Mouse (Mus musculus) layer of hippocampus, adult 6 months (tissue): ENCODE results near the gene Olfr718-ps1. TPM values are rescaled to one million over a fixed set of nuclear protein-coding genes. Genes with fewer than 3 reads are reported as not detected.

Experiments
- long read RNA-seq, 2 experiments: library from polyadenylated mRNA; unstranded; transcript quantifications; one replicate each; pipeline ENCODE4 v2.0.0; 2019 to 2020
- microRNA-seq: library from miRNA; unstranded; fragments of <30 nt; microRNA quantifications from one replicate; pipeline ENCODE4 v1.2.0, GENCODE M21; 2020
- polyA plus RNA-seq: library from polyadenylated mRNA; unstranded; fragments of <200 nt; fragmentation: Nextera tagmentation; gene quantifications from 2 replicates; pipeline ENCODE4 v1.2.3, GENCODE M21; 2021

The Olfr718-ps1 gene
- not detected in 2 replicates for polyA plus RNA-seq
- long read RNA-seq, experiment 1, result 0 reads
- long read RNA-seq, experiment 2, result 0 reads

DNA sequence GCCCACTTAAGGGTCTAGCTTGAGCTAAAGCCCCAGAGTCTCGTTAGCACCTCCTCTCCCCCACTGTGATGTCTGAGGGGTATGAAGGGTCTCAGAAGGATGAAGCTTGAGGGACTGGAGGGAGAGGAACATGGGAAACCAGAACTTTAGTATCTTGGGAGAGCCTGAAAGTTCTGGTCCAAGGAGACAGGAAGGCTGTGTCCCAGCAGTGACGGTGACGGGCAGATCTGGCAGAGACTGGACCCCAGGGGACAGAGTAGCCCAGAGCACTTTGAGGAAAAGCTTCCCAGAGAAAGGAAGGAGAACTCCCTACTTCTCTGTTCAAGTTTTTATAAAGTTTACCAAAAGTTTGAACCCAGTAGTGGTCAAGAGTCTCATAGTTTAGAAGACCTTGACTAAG, at the start of gene Olfr718-ps1:
Olfr718-ps1 (minus strand) TSS at position 101 of the 400 bp plus-strand sequence.

DNA sequence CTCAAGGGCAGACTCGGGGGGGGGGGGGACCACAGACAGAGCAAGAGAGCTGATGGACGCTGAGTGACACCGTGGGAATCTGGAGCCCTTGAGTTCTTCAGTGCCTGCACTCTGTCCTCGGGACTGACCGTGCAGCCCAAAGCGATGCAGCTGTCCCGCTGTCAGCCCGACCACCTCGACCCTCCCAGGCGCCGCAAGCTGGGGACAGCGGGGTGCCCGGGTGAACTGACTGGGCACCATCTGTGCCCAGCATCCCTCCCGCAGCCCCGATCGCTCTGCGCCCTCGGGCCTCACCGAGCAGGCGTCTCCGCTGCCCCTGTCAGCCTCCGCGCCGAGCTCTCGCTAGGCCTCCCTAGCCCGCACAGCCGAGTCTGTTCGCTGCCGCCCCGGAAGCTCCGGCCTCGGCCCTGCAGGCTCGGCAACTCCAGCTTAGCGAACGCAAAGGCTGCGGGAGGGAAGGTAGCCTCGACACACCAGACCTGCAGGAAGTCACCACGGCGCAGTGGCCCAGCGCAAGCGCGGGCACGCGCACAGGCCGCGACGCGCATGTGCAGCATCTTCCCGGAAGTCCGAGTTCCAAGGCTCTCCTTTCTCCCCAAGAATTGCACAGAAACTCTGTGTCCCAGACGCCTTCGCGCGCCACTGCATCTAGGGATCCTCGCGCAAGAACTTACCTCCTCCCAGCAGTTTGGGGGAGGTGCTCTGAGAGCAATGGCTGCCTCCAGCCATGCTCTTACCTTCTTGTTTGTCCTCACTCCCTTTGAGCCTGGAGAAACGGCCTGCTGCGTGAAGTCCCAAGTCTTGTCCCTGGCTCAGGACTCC, 33.1 kb upstream of the Olfr718-ps1 start, which contains the start of the genes Rbak and Spdye4b:
Rbak (minus strand) TSS at position 521 of the 822 bp plus-strand sequence.
Spdye4b (plus strand) TSS at position 763 of the 822 bp plus-strand sequence.

DNA sequence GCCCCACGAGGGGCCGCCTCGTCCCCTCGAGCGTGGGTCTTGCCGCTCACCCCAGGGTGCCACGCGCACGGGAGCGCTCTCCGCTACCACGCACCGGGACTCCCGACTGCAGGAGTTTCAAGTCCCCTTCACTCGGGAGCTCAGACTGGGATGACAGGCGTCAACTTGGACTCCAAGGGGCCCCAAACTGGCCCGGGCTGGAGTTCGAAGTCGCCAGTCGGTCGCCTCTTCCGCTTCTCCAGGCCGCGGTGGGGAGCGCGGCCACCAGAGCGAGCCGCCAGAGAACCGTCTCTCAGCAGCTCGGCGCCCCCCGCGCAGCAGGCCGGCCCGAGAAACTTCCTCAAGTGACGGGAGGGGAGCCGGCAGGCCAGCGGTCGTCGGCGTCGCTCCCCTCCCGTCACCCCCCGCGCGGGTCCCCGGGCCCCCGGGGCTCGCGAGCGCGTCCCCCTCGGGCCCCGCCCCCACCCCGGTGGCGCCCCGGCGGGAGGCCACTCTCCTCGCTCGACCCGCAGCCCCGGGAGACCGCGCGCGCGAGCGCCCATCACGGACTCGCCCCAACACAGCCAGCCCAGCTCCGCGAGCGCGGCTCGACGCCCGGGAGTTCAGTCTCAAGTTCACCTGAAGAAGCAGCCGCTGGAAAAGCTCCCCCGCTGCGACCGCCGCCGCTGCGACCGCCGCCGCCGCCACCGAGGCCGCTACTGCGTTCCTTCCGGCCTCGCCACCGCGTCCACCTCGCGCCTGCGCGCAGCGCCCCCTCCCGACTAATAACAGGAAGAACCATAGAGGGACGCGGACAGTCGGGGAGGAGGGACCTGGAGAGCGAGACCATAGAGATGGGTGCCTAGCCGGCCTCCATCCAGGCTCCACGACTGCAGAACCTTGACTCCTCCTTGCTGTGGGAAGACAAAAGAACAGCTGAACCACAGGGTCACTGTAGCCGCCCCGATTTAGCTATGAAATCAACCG, 34.8 kb downstream of the Olfr718-ps1 start, which contains the start of gene Rnf216:
Rnf216 (minus strand) TSS at position 714 of the 966 bp plus-strand sequence.

Small RNA genes lying within 50 kb of the gene (microRNA-seq; reads per million reads assigned to microRNA genes)
- not detected for gene Gm44405

Other genes starting within 250 kb of the Olfr718-ps1 start
- gene Actb, start 240.8 kb downstream of the Olfr718-ps1 start, polyA plus RNA-seq, result 3,999 and 8,580 TPM in 2 replicates
- gene Fscn1, start 187.2 kb downstream of the Olfr718-ps1 start, polyA plus RNA-seq, result 243 and 313 TPM in 2 replicates
- 13.7 and 15.0 TPM in 2 replicates for gene Rnf216, start 34.6 kb downstream of the Olfr718-ps1 start, polyA plus RNA-seq
- gene Rbak, start 33.2 kb upstream of the Olfr718-ps1 start, polyA plus RNA-seq, result 4.6 and 4.8 TPM in 2 replicates
- gene Spdye4b, start 33.4 kb upstream of the Olfr718-ps1 start, polyA plus RNA-seq, result not detected in 2 replicates
- not detected in 2 replicates for gene Spdye4a, start 79.3 kb upstream of the Olfr718-ps1 start, polyA plus RNA-seq
- 4.9 and 5.4 TPM in 2 replicates for gene Zfp12, start 87.6 kb upstream of the Olfr718-ps1 start, polyA plus RNA-seq
- 4.9 and 6.6 TPM in 2 replicates for gene Zfp316, start 122.4 kb upstream of the Olfr718-ps1 start, polyA plus RNA-seq
- gene Zfp853, start 146.0 kb upstream of the Olfr718-ps1 start, polyA plus RNA-seq, result 0.18 and 0.50 TPM in 2 replicates
- 21.1 and 24.4 TPM in 2 replicates for gene E130309D02Rik, start 167.8 kb upstream of the Olfr718-ps1 start, polyA plus RNA-seq
- 63.9 and 65.3 TPM in 2 replicates for gene Zdhhc4, start 181.7 kb upstream of the Olfr718-ps1 start, polyA plus RNA-seq
- 1.3 TPM in 2 replicates for gene Grid2ip, start 209.8 kb upstream of the Olfr718-ps1 start, polyA plus RNA-seq